Mouse (Mus musculus) megakaryocyte, embryonic 14.5 days (primary cell): ENCODE results near the gene Abhd5. TPM values are rescaled to one million over a fixed set of nuclear protein-coding genes. Genes with fewer than 3 reads are reported as not detected.

ENCODE experiments used
- H3K27me3 ChIP-seq: replicated peaks from 2 replicates; pipeline ENCODE3; 2012; ENCODE audit warnings: inconsistent platforms
- H3K36me3 ChIP-seq: replicated peaks from 2 replicates; pipeline ENCODE3; 2012; ENCODE audit warnings: low read length, inconsistent platforms, mixed read lengths
- H3K4me1 ChIP-seq: 2 replicates; pipeline ENCODE4 v1.6.1; 2012; ENCODE audit warnings: inconsistent platforms
- H3K4me3 ChIP-seq: replicated peaks from 2 replicates; pipeline ENCODE3; 2012; ENCODE audit warnings: moderate library complexity, mild to moderate bottlenecking, inconsistent platforms
- H3K9me3 ChIP-seq: 2 replicates; pipeline ENCODE4 v1.6.1; 2012; ENCODE audit warnings: inconsistent platforms
- FLI1 ChIP-seq: IDR thresholded peaks from 2 replicates; pipeline ENCODE4 v1.6.1; 2012; ENCODE audit warnings: low read length, inconsistent platforms, mixed read lengths
- GATA1 ChIP-seq: IDR thresholded peaks from 3 replicates; pipeline ENCODE4 v1.6.1; 2012; ENCODE audit warnings: mixed read lengths, low read length, inconsistent platforms, borderline replicate concordance
- polyA plus RNA-seq: library from polyadenylated mRNA; stranded (reverse); fragments of >175 nt; gene quantifications from 2 replicates; pipeline ENCODE4 v1.2.3, GENCODE M21; 2012; ENCODE audit warnings: low replicate concordance; ENCODE audit not compliant: insufficient read depth

The Abhd5 gene
- polyA plus RNA-seq, 1 experiment: 10.5 TPM

GRCm38 (mm10) chr9:122315501-122315900, 35.9 kb upstream of the Abhd5 start:
- no peak overlapping the region for H3K4me3 ChIP-seq
- H3K27me3 ChIP-seq: peaks cover 14% of the 10 kb centered on the region
- H3K9me3 ChIP-seq: peaks cover 14% of the 10 kb centered on the region
- peaks cover 14% of the 10 kb centered on the region for H3K4me1 ChIP-seq
- TF ChIP-seq FLI1 (no peak), GATA1 (no peak)
- H3K36me3 ChIP-seq: no peaks in the 10 kb centered on the region

GRCm38 (mm10) chr9:122316562-122316961, 34.8 kb upstream of the Abhd5 start:
- TF ChIP-seq FLI1 (no peak), GATA1 (no peak)
- Histone ChIP-seq H3K9me3 (peaks cover 21% of the 10 kb centered on the region), H3K36me3 (no peaks in the 10 kb centered on the region), H3K4me1 (peaks cover 4% of the 10 kb centered on the region; the same call in 1 of the 2 replicates), H3K27me3 (peaks cover 18% of the 10 kb centered on the region), H3K4me3 (no peak overlapping the region)

- Histone ChIP-seq H3K27me3 (peaks cover 20% of the 10 kb centered on the region), H3K36me3 (no peaks in the 10 kb centered on the region), H3K9me3 (peaks cover 31% of the 10 kb centered on the region), H3K4me1 (no peaks in the 10 kb centered on the region), H3K4me3 (no peak overlapping the region)
- TF ChIP-seq FLI1 (no peak), GATA1 (no peak)
Measured at GRCm38 (mm10) chr9:122320626-122321025, 30.8 kb upstream of the Abhd5 start.

- no peaks in the 10 kb centered on the region for H3K4me1 ChIP-seq
- H3K27me3 ChIP-seq: peaks cover 18% of the 10 kb centered on the region
- TF ChIP-seq GATA1 (no peak), FLI1 (no peak)
- H3K36me3 ChIP-seq: no peaks in the 10 kb centered on the region
- H3K9me3 ChIP-seq: peaks cover 32% of the 10 kb centered on the region
- H3K4me3 ChIP-seq: no peak overlapping the region
Measured at GRCm38 (mm10) chr9:122322356-122322755, 29.1 kb upstream of the Abhd5 start.

- Histone ChIP-seq H3K27me3 (peaks cover 12% of the 10 kb centered on the region), H3K36me3 (no peaks in the 10 kb centered on the region), H3K4me1 (no peaks in the 10 kb centered on the region), H3K9me3 (peaks cover 15% of the 10 kb centered on the region), H3K4me3 (no peak overlapping the region)
- no peak for TF ChIP-seq FLI1
Measured at GRCm38 (mm10) chr9:122325996-122326395, 25.4 kb upstream of the Abhd5 start.

- no peak overlapping the region for H3K4me3 ChIP-seq
- no peaks in the 10 kb centered on the region for H3K4me1 ChIP-seq
- H3K36me3 ChIP-seq: no peaks in the 10 kb centered on the region
- TF ChIP-seq GATA1: no peak
- no peak for TF ChIP-seq FLI1
- H3K27me3 ChIP-seq: peaks cover 5% of the 10 kb centered on the region
- peaks cover 9% of the 10 kb centered on the region for H3K9me3 ChIP-seq
Measured at GRCm38 (mm10) chr9:122328199-122328598, 23.2 kb upstream of the Abhd5 start.

- Histone ChIP-seq H3K4me3 (no peak overlapping the region), H3K36me3 (no peaks in the 10 kb centered on the region), H3K4me1 (no peaks in the 10 kb centered on the region), H3K9me3 (no peaks in the 10 kb centered on the region), H3K27me3 (peaks cover 14% of the 10 kb centered on the region)
- TF ChIP-seq GATA1 (no peak), FLI1 (no peak)
Measured at GRCm38 (mm10) chr9:122336677-122337076, 14.7 kb upstream of the Abhd5 start.

GRCm38 (mm10) chr9:122337510-122337931, 13.9 kb upstream of the Abhd5 start:
- Histone ChIP-seq H3K36me3 (no peaks in the 10 kb centered on the region), H3K9me3 (no peaks in the 10 kb centered on the region), H3K4me3 (no peak overlapping the region), H3K27me3 (peaks cover 14% of the 10 kb centered on the region), H3K4me1 (no peaks in the 10 kb centered on the region)
- TF ChIP-seq FLI1 (no peak), GATA1 (no peak)

- no peak for TF ChIP-seq GATA1
- H3K4me3 ChIP-seq: no peak overlapping the region
- no peaks in the 10 kb centered on the region for H3K36me3 ChIP-seq
- H3K27me3 ChIP-seq: peaks cover 23% of the 10 kb centered on the region
- H3K4me1 ChIP-seq: no peaks in the 10 kb centered on the region
- H3K9me3 ChIP-seq: no peaks in the 10 kb centered on the region
Measured at GRCm38 (mm10) chr9:122339972-122340371, 11.4 kb upstream of the Abhd5 start.

GRCm38 (mm10) chr9:122343399-122343798, 8.0 kb upstream of the Abhd5 start:
- Histone ChIP-seq H3K4me1 (peaks cover 3% of the 10 kb centered on the region), H3K4me3 (no peak overlapping the region), H3K36me3 (no peaks in the 10 kb centered on the region), H3K9me3 (no peaks in the 10 kb centered on the region), H3K27me3 (peaks cover 11% of the 10 kb centered on the region)
- TF ChIP-seq GATA1: no peak
- TF ChIP-seq FLI1: no peak

- H3K36me3 ChIP-seq: no peaks in the 10 kb centered on the region
Measured at GRCm38 (mm10) chr9:122344560-122344959, 6.8 kb upstream of the Abhd5 start.

More at GRCm38 (mm10) chr9:122344560-122344959, 6.8 kb upstream of the Abhd5 start:
- peaks cover 15% of the 10 kb centered on the region for H3K4me1 ChIP-seq
- H3K9me3 ChIP-seq: no peaks in the 10 kb centered on the region
- TF ChIP-seq GATA1 (no peak), FLI1 (no peak)
- peaks cover 11% of the 10 kb centered on the region for H3K27me3 ChIP-seq
- H3K4me3 ChIP-seq: no peak overlapping the region
